Mouse (Mus musculus): Measurements from ENCODE around the gene Best2.

DNA sequence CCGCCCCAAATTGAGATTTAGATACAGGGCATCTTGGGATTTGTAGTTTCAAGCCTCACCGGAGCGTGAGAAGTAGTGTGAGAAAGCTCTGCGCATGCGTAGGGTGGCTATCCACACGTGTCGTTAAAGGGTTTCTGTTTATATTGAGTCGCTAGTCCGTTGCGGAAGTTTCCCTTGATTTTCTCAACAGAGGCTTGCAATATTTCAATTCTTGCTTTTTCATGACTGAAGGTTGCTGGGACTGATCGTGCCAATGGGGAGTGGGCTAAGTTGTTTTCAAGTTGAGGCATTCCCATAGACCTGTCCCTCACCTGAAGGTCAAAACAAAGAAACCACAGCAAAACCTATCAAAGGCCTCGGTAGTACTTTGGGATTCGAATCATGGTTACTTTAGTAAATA lies 20.4 kb upstream of the Best2 start:
- no peak for TF ChIP-seq CTCF (IDR thresholded peaks at IDR 0.05; ENCODE audit: control insufficient read depth, insufficient read depth, low read length)
- no peak for TF ChIP-seq POLR2A (IDR thresholded peaks at IDR 0.05; ENCODE audit: borderline replicate concordance, control insufficient read depth, low read depth, low read length)
